13 mouse cellular contexts compared by ENCODE assay signal in genomic region chr6:123005591-123005990, GRCm38 (mm10). TPM values are rescaled to one million over a fixed set of nuclear protein-coding genes. Genes with fewer than 3 reads are reported as not detected.
DNase-seq lines count a peak whose midpoint lies in the region; TF ChIP-seq lines count a peak whose summit lies in the region.
"Had no signal": no experiment of that assay in that cellular context is flagged by ENCODE, and none has a peak within 500 bp of the region (broad histone marks: within the 10 kb centered on the region; RNA-seq: fewer than 3 reads in every experiment).

No protein-coding gene starts in this region.

- WGBS in limb, embryonic 10.5 days: 67% methylated on average over 1 of the region's 1 CpGs

- H3K27me3 ChIP-seq in limb, embryonic 10.5 days (ENCODE audit: low read depth, poor library complexity, severe bottlenecking): no peaks in the 10 kb centered on the region
- H3K27me3 ChIP-seq: limb, embryonic 15.5 days; midbrain, embryonic 13.5 days; stomach, embryonic 15.5 days had no signal

- H3K36me3 ChIP-seq in limb, embryonic 10.5 days: no peaks in the 10 kb centered on the region
- H3K36me3 ChIP-seq: limb, embryonic 15.5 days; midbrain, embryonic 13.5 days; stomach, embryonic 15.5 days had no signal

- DNase-seq in gastrocnemius, adult 2 months: no peak
- DNase-seq in gastrocnemius, postnatal 10 days: no peak
- DNase-seq in layer of hippocampus, adult 9-10 months (ENCODE audit: low spot score): peak; percentile 7
- DNase-seq in layer of hippocampus, adult 8-10 months (ENCODE audit: low spot score in 2 of 2): no peak
- DNase-seq in 416B (ENCODE audit: low read depth): peak; percentile 49
- DNase-seq in adrenal gland, postnatal 36 days: peak; percentile 3 to 4
- DNase-seq in urinary bladder, postnatal 36 days (ENCODE audit: low spot score in 2 of 2): no peak
- DNase-seq in limb, embryonic 10.5 days (ENCODE audit: low spot score): no peak
- DNase-seq: gastrocnemius, postnatal 36 days had no signal

- intact Hi-C loops in gastrocnemius, adult 2 months (cut with DNase I): no loop called here

- no peaks in the 10 kb centered on the region for H3K4me1 ChIP-seq in limb, embryonic 10.5 days
- H3K4me1 ChIP-seq: limb, embryonic 15.5 days; midbrain, embryonic 13.5 days; stomach, embryonic 15.5 days had no signal

- H3K4me3 ChIP-seq in gastrocnemius, adult 2 months: no peak overlapping the region
- no peak overlapping the region for H3K4me3 ChIP-seq in limb, embryonic 10.5 days
- H3K4me3 ChIP-seq: limb, embryonic 15.5 days; midbrain, embryonic 13.5 days; stomach, embryonic 15.5 days had no signal

- no peaks in the 10 kb centered on the region for H3K9me3 ChIP-seq in limb, embryonic 10.5 days (replicated peaks)
- H3K9me3 ChIP-seq: limb, embryonic 15.5 days; midbrain, embryonic 13.5 days; stomach, embryonic 15.5 days had no signal

- H3K27ac ChIP-seq in gastrocnemius, adult 2 months: no peak overlapping the region
- H3K27ac ChIP-seq in limb, embryonic 10.5 days: no peak overlapping the region
- H3K27ac ChIP-seq: limb, embryonic 15.5 days; midbrain, embryonic 13.5 days; stomach, embryonic 15.5 days had no signal

- TF ChIP-seq CTCF in gastrocnemius, adult 2 months (IDR thresholded peaks at IDR 0.05): peak; percentile 25; the same call in 1 of the 2 replicates

RNA-seq across cellular contexts. Expression of gene Clec4a4, which starts 15.4 kb away (rescaled TPM):
- total RNA-seq in gastrocnemius, adult 2 months (2021): not detected
- total RNA-seq in gastrocnemius, postnatal 10 days (2021): not detected
- total RNA-seq in layer of hippocampus, adult 8-10 months (2022): not detected
- total RNA-seq in adrenal gland, postnatal 36 days (2021): not detected
- polyA plus RNA-seq in limb, embryonic 10.5 days (2016; fragmentation: Nextera tagmentation; extraction: Ambion mirVana): not detected in 2 replicates
- total RNA-seq: gastrocnemius, postnatal 36 days had no signal
- polyA plus RNA-seq: cortical plate, adult 2 months; limb, embryonic 15.5 days; midbrain, embryonic 13.5 days; stomach, embryonic 15.5 days had no signal

RNA-seq across cellular contexts. Expression of gene Clec4b1, which starts 44.2 kb away (rescaled TPM):
- under 1 TPM in 1 of 2 experiments, not detected in 1; 0.53 TPM for total RNA-seq in gastrocnemius, adult 2 months (2021)
- total RNA-seq in gastrocnemius, postnatal 10 days (2021): not detected
- not detected for total RNA-seq in layer of hippocampus, adult 8-10 months (2022)
- total RNA-seq in adrenal gland, postnatal 36 days (2021): 1 to 10 TPM in 1 of 2 experiments, not detected in 1; 1.7 TPM
- polyA plus RNA-seq in limb, embryonic 10.5 days (2016; fragmentation: Nextera tagmentation; extraction: Ambion mirVana): not detected in 2 replicates
- total RNA-seq: gastrocnemius, postnatal 36 days had no signal
- polyA plus RNA-seq: cortical plate, adult 2 months; limb, embryonic 15.5 days; midbrain, embryonic 13.5 days; stomach, embryonic 15.5 days had no signal

RNA-seq across cellular contexts. Expression of gene Clec4a3, which starts 53.3 kb away (rescaled TPM):
- 1 to 10 TPM in 1 of 2 experiments, under 1 TPM in 1; 0.99 to 1.3 TPM for total RNA-seq in gastrocnemius, adult 2 months (2021)
- total RNA-seq in gastrocnemius, postnatal 10 days (2021): 1 to 10 TPM; 1.9 to 2.7 TPM
- 1 to 10 TPM in 1 of 4 experiments, under 1 TPM in 3; 0.73 to 1.1 (median 0.95) TPM for total RNA-seq in layer of hippocampus, adult 8-10 months (2022)
- total RNA-seq in adrenal gland, postnatal 36 days (2021): 1 to 10 TPM; 1.8 to 5.4 TPM
- 0.40 TPM in 1 of 2 replicates, not detected in the other for polyA plus RNA-seq in limb, embryonic 10.5 days (2016; fragmentation: Nextera tagmentation; extraction: Ambion mirVana)

Comparison
In these comparisons a context has a peak if more than half of its experiments do, and no peak if none do; other contexts are left out.
1. DNase-seq: peak in layer of hippocampus, adult 9-10 months (single experiment), 416B (single experiment) and adrenal gland, postnatal 36 days (2 of 2); none in gastrocnemius, adult 2 months (single experiment), gastrocnemius, postnatal 10 days (single experiment), layer of hippocampus, adult 8-10 months (0 of 2), urinary bladder, postnatal 36 days (0 of 2) and limb, embryonic 10.5 days (single experiment).